Mouse (Mus musculus): ENCODE data around the gene Ndufa10. TPM values are rescaled to one million over a fixed set of nuclear protein-coding genes. Genes with fewer than 3 reads are reported as not detected.
A peak's percentile ranks its signal among the peaks of the same experiment; 100 is the strongest.
"Not testable (repeated sequence)": the region's sequence is repeated elsewhere in the genome, so short reads cannot be mapped to it uniquely, and the experiment has no call there.

The Ndufa10 gene
- 38.8 and 58.4 TPM in 2 replicates for polyA plus RNA-seq (2012; rRNA removed)

DNA sequence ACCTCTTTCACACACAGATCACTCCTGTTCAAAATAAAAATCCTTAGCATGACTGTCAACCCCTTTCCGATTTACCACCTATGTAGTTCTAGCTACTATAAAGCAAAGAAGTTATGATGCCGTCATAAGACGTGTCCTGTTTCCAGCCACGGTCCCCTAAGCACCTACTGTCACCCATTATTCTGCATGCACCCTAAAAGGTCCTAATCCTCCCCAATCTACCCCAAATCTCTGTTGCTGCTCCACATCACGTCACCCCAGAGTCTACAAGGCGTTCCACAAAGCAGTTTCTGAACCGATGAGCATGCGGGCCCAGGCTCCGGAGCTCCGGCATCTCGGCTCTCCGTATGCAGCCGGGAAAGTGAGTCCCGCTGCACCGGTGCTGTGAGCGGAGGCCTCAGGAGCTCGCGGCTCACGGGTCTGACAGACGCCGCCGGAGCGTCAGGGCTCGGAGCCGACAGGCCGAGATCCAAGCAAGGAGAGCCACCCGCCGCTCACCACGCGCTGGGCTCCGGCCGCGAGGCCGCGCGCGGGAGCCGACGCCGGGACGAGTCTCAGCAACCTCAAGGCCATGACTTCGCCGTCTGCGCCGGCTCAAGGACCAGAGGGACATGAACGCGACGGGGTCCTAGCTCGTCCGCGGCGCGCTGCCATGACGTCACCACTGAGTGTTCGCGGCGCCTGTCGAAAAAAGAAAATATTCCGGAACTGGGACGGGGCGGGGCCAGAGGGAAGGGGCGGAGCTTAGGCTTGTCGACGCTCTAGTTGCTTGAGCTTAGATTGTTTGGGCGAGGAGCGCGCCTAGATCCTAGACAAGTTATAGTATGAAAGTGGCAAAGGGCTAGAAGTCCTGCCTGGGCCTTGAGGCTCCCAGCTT is at the start of gene Ndufa10:
Ndufa10 (minus strand) TSS at position 696 of the 877 bp plus-strand sequence.
- DNase-seq: peak; percentile 95
- Histone ChIP-seq H3K4me1 (ENCODE audit: control insufficient read depth, insufficient read depth, low read length) (peaks cover 7% of the 10 kb centered on the region), H3K4me3 (replicated peaks; ENCODE audit: extremely low read depth, low read depth, low read length) (peak within 1 kb of the TSS; percentile 84)
- TF ChIP-seq CTCF (IDR thresholded peaks at IDR 0.05; ENCODE audit: insufficient read depth, low read length): no peak
- TF ChIP-seq POLR2A (IDR thresholded peaks at IDR 0.05; ENCODE audit: borderline replicate concordance, extremely low read depth, low read depth, low read length): peak; percentile 81; the same call in 1 of the 2 replicates
- under 1% methylated on average over 67 of the region's 67 CpGs for WGBS

DNA sequence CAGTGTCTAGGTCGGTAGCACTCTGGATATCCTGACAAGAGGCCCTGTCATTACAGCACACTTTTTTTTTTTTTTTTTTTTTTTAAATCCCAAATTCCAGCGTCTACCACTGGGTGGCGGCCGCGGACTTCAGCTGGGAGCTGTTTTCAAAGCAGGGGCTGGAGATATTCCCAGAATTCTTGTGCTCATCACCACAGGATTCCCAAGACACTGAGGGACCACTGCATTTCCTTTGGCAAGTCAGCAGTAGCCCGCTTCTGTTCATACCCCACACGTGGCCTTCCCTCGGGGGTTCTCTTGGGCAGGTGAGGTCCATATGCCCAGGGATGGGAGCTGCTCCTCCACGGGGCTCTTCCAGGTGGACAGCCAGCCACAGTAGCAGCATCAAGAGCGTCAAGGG is 47.7 kb upstream of the Ndufa10 start:
- Histone ChIP-seq H3K4me3 (replicated peaks; ENCODE audit: extremely low read depth, low read depth, low read length) (no peak overlapping the region), H3K4me1 (ENCODE audit: control insufficient read depth, insufficient read depth, low read length) (no peaks in the 10 kb centered on the region)
- peak; percentile 36; the same call in 1 of the 2 replicates for TF ChIP-seq CTCF (IDR thresholded peaks at IDR 0.05; ENCODE audit: insufficient read depth, low read length)
- no peak for TF ChIP-seq POLR2A (IDR thresholded peaks at IDR 0.05; ENCODE audit: borderline replicate concordance, extremely low read depth, low read depth, low read length)
- WGBS: 20% methylated on average over 10 of the region's 10 CpGs
- peak; percentile 20 for DNase-seq

DNA sequence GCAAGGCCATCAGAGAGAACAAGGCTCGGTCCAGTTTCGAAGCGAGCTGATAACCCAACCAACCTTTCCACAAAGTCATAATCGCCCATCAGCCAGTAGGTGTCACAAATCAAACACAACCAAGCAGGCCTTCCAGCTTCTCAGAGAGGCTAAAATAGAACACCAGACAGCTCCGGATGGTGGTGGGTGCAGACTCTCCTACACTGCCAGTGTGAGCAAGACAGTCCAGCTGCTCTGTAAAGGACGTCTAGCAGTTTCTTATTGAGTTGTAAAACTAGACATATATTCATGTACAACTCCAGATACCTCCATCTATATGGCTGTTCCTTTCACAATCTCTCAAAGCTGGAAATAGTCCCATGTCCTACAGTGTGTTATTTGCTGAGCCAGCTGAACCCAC is 45.4 kb upstream of the Ndufa10 start:
- TF ChIP-seq CTCF (IDR thresholded peaks at IDR 0.05; ENCODE audit: insufficient read depth, low read length): no peak
- WGBS: 76% methylated on average over 6 of the region's 6 CpGs
- Histone ChIP-seq H3K4me3 (replicated peaks; ENCODE audit: extremely low read depth, low read depth, low read length) (no peak overlapping the region), H3K4me1 (ENCODE audit: control insufficient read depth, insufficient read depth, low read length) (no peaks in the 10 kb centered on the region)
- DNase-seq: no peak

DNA sequence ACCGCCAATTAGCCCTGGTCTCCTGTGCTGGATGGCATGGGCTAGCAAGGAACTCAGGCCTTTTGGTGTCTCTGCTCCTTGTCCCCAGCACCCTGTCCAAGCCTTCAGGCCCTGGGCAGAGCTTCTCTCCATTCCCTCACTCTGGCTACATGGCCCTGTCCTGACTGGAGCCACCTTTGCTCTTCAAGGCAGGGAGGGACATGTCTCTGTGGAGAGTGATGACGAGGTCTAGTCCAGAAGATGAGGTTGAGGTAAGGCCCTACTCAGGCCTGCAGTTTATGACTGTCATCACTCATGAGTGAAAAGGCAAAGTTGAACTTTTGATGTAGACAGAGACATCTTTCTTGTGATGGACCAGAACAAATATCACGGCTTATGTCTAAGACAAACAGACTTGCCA is 44.9 kb upstream of the Ndufa10 start, which contains the start of gene Olfr1414:
Olfr1414 (minus strand) TSS at position 101 of the 400 bp plus-strand sequence.
- 72% methylated on average over 3 of the region's 3 CpGs for WGBS
- TF ChIP-seq CTCF (IDR thresholded peaks at IDR 0.05; ENCODE audit: insufficient read depth, low read length): no peak
- no peak for DNase-seq
- Histone ChIP-seq H3K4me3 (replicated peaks; ENCODE audit: extremely low read depth, low read depth, low read length) (no peak within 1 kb of the TSS), H3K4me1 (ENCODE audit: control insufficient read depth, insufficient read depth, low read length) (no peaks in the 10 kb centered on the region)

DNA sequence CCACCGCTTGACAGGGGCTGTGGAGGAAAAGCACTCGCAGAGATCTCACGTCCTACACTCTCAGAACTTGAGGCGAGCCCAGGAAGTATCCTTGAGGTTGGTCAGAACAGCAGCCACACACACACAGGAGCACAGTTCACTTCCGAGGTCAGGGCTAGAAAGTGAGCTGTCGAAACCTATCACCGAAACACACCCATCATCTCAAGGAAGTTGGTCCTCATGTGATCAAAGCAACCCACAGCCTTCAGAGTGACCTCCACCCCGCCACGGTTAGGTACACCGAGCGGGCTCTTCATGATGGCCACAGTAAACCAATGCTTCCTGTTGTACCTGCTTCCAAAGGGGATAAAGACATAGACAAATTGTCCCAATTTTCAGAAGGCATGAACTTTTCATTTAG is 41.7 kb upstream of the Ndufa10 start:
- TF ChIP-seq POLR2A (IDR thresholded peaks at IDR 0.05; ENCODE audit: borderline replicate concordance, extremely low read depth, low read depth, low read length) (no peak), CTCF (IDR thresholded peaks at IDR 0.05; ENCODE audit: insufficient read depth, low read length) (no peak)
- Histone ChIP-seq H3K4me3 (replicated peaks; ENCODE audit: extremely low read depth, low read depth, low read length) (no peak overlapping the region), H3K4me1 (ENCODE audit: control insufficient read depth, insufficient read depth, low read length) (no peaks in the 10 kb centered on the region)
- 55% methylated on average over 11 of the region's 11 CpGs for WGBS
- no peak for DNase-seq

DNA sequence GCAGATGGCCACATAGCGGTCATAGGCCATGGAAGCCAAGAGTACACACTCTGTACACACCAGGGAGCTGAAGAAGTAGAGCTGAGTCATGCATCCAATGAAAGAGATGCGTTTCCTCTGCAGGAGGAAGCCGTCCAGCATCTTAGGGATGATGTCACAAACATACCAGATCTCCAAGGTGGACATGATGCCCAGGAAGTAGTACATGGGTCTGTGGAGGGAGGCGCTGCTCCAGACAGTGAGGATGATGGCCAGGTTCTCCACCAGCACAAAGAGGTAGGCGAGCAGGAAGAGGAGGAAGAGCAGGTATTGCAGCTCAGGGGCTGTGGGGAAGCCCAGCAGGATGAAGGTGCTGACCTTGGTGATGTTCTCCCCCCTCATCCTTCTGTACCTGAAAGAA is 38.0 kb upstream of the Ndufa10 start:
- H3K4me1 ChIP-seq (ENCODE audit: control insufficient read depth, insufficient read depth, low read length); H3K4me3 ChIP-seq (replicated peaks; ENCODE audit: extremely low read depth, low read depth, low read length); DNase-seq: not testable (repeated sequence)
- WGBS: 79% methylated on average over 5 of the region's 5 CpGs

DNA sequence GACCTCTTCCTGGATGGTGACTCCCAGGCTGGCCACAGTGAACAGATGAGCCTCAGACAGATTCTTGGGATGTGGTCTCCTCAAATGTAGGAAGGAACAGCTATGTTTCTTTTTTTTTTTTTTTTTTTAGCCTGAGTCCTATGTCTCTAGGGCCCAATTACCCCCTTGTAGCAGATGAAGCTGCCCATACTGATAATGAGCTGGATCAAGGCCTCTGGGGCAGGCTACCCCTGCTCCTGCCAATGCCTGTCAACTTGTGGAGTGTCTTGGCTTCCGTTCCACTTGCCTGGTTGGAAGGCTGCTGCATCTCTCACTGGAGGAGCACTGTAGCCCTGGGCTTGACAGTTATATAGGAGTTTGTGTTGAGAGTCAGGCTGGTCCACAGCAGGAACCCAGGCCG is 22.3 kb upstream of the Ndufa10 start, which contains the start of gene Olfr1415:
Olfr1415 (minus strand) TSS at position 101 of the 400 bp plus-strand sequence.
- WGBS: 76% methylated on average over 2 of the region's 2 CpGs
- no peak for DNase-seq
- H3K4me3 ChIP-seq (replicated peaks; ENCODE audit: extremely low read depth, low read depth, low read length): no peak within 1 kb of the TSS
- no peaks in the 10 kb centered on the region for H3K4me1 ChIP-seq (ENCODE audit: control insufficient read depth, insufficient read depth, low read length)
- TF ChIP-seq CTCF (IDR thresholded peaks at IDR 0.05; ENCODE audit: insufficient read depth, low read length): no peak
- TF ChIP-seq POLR2A (IDR thresholded peaks at IDR 0.05; ENCODE audit: borderline replicate concordance, extremely low read depth, low read depth, low read length): no peak

DNA sequence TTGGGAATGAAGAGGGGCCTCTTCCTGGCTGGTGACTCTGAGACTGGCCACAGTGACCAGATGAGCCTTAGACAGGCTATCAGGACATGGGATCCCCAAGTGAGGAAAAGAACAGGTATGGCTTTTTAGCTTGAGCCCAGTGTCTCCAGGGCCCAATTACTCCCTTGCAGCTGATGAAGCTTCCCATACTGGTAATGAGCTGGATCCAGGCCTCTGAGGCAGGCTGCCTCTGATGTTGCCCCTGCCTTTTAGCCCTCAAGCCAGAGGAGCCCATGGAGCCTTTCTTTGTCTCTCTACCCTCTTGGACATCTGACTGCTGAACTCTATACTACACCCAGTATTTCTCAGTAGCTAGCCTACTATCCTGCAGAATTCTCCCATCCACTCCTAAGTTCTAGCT is 11.4 kb upstream of the Ndufa10 start, which contains the start of gene Olfr1416:
Olfr1416 (minus strand) TSS at position 101 of the 400 bp plus-strand sequence.
- H3K4me1 ChIP-seq (ENCODE audit: control insufficient read depth, insufficient read depth, low read length): no peaks in the 10 kb centered on the region
- no peak for DNase-seq

DNA sequence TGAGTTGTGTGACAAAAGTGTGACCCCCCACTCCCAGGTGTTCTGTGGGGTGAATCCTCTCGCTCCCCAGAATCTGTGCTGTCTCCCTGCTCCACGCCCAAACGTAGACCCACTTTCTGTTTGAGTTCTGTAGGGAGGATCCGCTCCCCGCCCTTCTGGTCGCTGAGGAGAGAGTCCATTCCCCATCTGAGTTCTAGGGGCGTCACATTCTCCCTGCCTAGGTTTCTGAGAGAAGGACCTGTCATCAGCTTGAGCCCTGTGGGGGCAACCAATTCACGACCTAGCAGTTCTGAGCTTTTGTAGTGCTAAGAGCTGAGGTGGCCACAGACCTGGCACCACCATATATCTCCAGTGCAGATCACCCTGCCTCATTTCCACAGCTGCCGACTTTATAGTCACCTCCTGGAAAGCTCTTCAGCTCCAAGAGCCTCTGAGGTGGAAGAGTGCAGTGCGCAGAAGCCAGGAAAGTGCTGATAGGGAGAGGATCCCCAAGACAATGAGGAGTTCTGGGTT is 462 bp upstream of the Ndufa10 start:
- 3% methylated on average over 10 of the region's 10 CpGs for whole genome bisulfite sequencing
- H3K4me3 ChIP-seq (replicated peaks; ENCODE audit: extremely low read depth, low read depth, low read length): peak overlapping the region; percentile 84
- DNase-seq: no peak
- H3K4me1 ChIP-seq (ENCODE audit: control insufficient read depth, insufficient read depth, low read length): peaks cover 7% of the 10 kb centered on the region
- TF ChIP-seq CTCF (IDR thresholded peaks at IDR 0.05; ENCODE audit: insufficient read depth, low read length): no peak
- no peak for TF ChIP-seq POLR2A (IDR thresholded peaks at IDR 0.05; ENCODE audit: borderline replicate concordance, extremely low read depth, low read depth, low read length)

More for the DNA sequence above, 11.4 kb upstream of the Ndufa10 start, which contains the start of gene Olfr1416:
- TF ChIP-seq POLR2A (IDR thresholded peaks at IDR 0.05; ENCODE audit: borderline replicate concordance, extremely low read depth, low read depth, low read length) (no peak), CTCF (IDR thresholded peaks at IDR 0.05; ENCODE audit: insufficient read depth, low read length) (no peak)
- H3K4me3 ChIP-seq (replicated peaks; ENCODE audit: extremely low read depth, low read depth, low read length): no peak within 1 kb of the TSS

DNA sequence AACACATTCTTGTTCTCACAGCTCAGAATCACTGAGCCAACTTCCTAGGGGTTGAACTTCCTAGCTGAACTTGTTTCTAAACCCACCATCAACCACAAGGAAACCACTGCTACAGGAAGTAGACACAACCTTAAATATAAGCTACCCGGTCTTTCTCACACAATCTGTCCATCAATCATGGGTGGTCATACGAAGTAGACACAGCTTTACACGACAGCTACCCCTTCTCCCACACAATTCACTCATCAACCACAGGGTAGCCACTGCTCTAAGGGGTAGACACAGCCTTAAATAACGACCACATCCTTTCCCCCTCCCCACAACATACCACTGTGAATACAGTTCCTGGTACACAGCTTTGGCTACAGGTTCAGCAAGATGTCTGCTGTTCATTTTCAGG is 4.8 kb downstream of the Ndufa10 start:
- no peak for TF ChIP-seq CTCF (IDR thresholded peaks at IDR 0.05; ENCODE audit: insufficient read depth, low read length)
- TF ChIP-seq POLR2A (IDR thresholded peaks at IDR 0.05; ENCODE audit: borderline replicate concordance, extremely low read depth, low read depth, low read length): no peak
- DNase-seq: no peak
- WGBS: 59% methylated on average over 4 of the region's 4 CpGs
- H3K4me1 ChIP-seq (ENCODE audit: control insufficient read depth, insufficient read depth, low read length): peaks cover 4% of the 10 kb centered on the region
- H3K4me3 ChIP-seq (replicated peaks; ENCODE audit: extremely low read depth, low read depth, low read length): no peak overlapping the region

All from lung, adult 2 months (tissue).